Mouse (Mus musculus): ENCODE data around the gene Defb22. TPM values are rescaled to one million over a fixed set of nuclear protein-coding genes. Genes with fewer than 3 reads are reported as not detected.
A peak's percentile ranks its signal among the peaks of the same experiment; 100 is the strongest.

The Defb22 gene
- polyA plus RNA-seq, 1 experiment from 2014 or later, result not detected

- Histone ChIP-seq H3K9ac (no peak overlapping the region), H3K36me3 (no peaks in the 10 kb centered on the region; the same call in 1 of the 2 replicates), H3K9me3 (replicated peaks) (no peaks in the 10 kb centered on the region), H3K4me1 (replicated peaks) (peaks cover 26% of the 10 kb centered on the region), H3K27me3 (replicated peaks) (no peaks in the 10 kb centered on the region), H3K4me3 (no peak overlapping the region), H3K27ac (ENCODE audit: poor library complexity, severe bottlenecking) (no peak overlapping the region), H3K4me2 (no peak overlapping the region)
- no peak for ATAC-seq (ENCODE audit: insufficient number of reproducible peaks, low FRiP score)
- WGBS, result 76% methylated on average over 2 of the region's 2 CpGs
These were observed 50.1 kb downstream of the Defb22 start for GRCm38 (mm10) chr2:152439833-152440232.

GRCm38 (mm10) chr2:152438963-152439362 lies 51.0 kb downstream of the Defb22 start:
- Histone ChIP-seq H3K27ac (ENCODE audit: poor library complexity, severe bottlenecking) (no peak overlapping the region), H3K9me3 (replicated peaks) (no peaks in the 10 kb centered on the region), H3K4me3 (no peak overlapping the region), H3K9ac (no peak overlapping the region), H3K4me2 (no peak overlapping the region), H3K4me1 (replicated peaks) (peaks cover 23% of the 10 kb centered on the region), H3K36me3 (no peaks in the 10 kb centered on the region; the same call in 1 of the 2 replicates), H3K27me3 (replicated peaks) (no peaks in the 10 kb centered on the region)
- 61% methylated on average over 1 of the region's 1 CpGs for WGBS
- ATAC-seq (ENCODE audit: insufficient number of reproducible peaks, low FRiP score), result no peak

- no peaks in the 10 kb centered on the region for H3K27me3 ChIP-seq (replicated peaks)
- H3K9ac ChIP-seq, result peak overlapping the region; percentile 44; the same call in 1 of the 2 replicates
- peak; percentile 53; the same call in 1 of the 2 replicates for ATAC-seq (ENCODE audit: insufficient number of reproducible peaks, low FRiP score)
- peak overlapping the region; percentile 94 for H3K27ac ChIP-seq (ENCODE audit: poor library complexity, severe bottlenecking)
- H3K9me3 ChIP-seq (replicated peaks), result no peaks in the 10 kb centered on the region
- H3K4me2 ChIP-seq, result peak overlapping the region; percentile 70
- no peaks in the 10 kb centered on the region for H3K36me3 ChIP-seq
- peaks cover 23% of the 10 kb centered on the region for H3K4me1 ChIP-seq (replicated peaks)
- WGBS, result 4% methylated on average over 23 of the region's 23 CpGs
- H3K4me3 ChIP-seq, result peak overlapping the region; percentile 37
These were observed 52.7 kb downstream of the Defb22 start for GRCm38 (mm10) chr2:152436983-152437860.

- H3K4me3 ChIP-seq, result no peak overlapping the region
- peak; percentile 71 for ATAC-seq (ENCODE audit: insufficient number of reproducible peaks, low FRiP score)
- peak overlapping the region; percentile 94 for H3K27ac ChIP-seq (ENCODE audit: poor library complexity, severe bottlenecking)
- no peak overlapping the region for H3K9ac ChIP-seq
- H3K9me3 ChIP-seq (replicated peaks), result no peaks in the 10 kb centered on the region
- H3K4me1 ChIP-seq (replicated peaks), result peaks cover 23% of the 10 kb centered on the region
- no peaks in the 10 kb centered on the region for H3K36me3 ChIP-seq
- peak overlapping the region; percentile 37; the same call in 1 of the 2 replicates for H3K4me2 ChIP-seq
- no peaks in the 10 kb centered on the region for H3K27me3 ChIP-seq (replicated peaks)
- 36% methylated on average over 7 of the region's 7 CpGs for WGBS
These were observed 53.5 kb downstream of the Defb22 start for GRCm38 (mm10) chr2:152436405-152436901.

Other genes starting within 250 kb of the Defb22 start
- gene Tbc1d20, start 196.3 kb downstream of the Defb22 start, polyA plus RNA-seq (2016; fragmentation: Nextera tagmentation; extraction: Ambion mirVana), result 33.6 and 37.5 TPM in 2 replicates
- gene Rbck1, start 157.5 kb downstream of the Defb22 start, polyA plus RNA-seq (2016; fragmentation: Nextera tagmentation; extraction: Ambion mirVana), result 65.3 and 68.9 TPM in 2 replicates
- 8.5 and 10.1 TPM in 2 replicates for gene Trib3, start 146.1 kb downstream of the Defb22 start, polyA plus RNA-seq (2016; fragmentation: Nextera tagmentation; extraction: Ambion mirVana)
- gene Nrsn2, start 113.5 kb downstream of the Defb22 start, polyA plus RNA-seq (2016; fragmentation: Nextera tagmentation; extraction: Ambion mirVana), result 3.4 and 3.8 TPM in 2 replicates
- 11.5 TPM in 2 replicates for gene Sox12, start 92.1 kb downstream of the Defb22 start, polyA plus RNA-seq (2016; fragmentation: Nextera tagmentation; extraction: Ambion mirVana)
- 61.4 and 64.9 TPM in 2 replicates for gene Zcchc3, start 75.1 kb downstream of the Defb22 start, polyA plus RNA-seq (2016; fragmentation: Nextera tagmentation; extraction: Ambion mirVana)
- gene 6820408C15Rik, start 74.6 kb downstream of the Defb22 start, polyA plus RNA-seq (2016; fragmentation: Nextera tagmentation; extraction: Ambion mirVana), result 1.7 and 2.1 TPM in 2 replicates
- not detected in 2 replicates for gene Defb23, start 25.5 kb downstream of the Defb22 start, polyA plus RNA-seq (2016; fragmentation: Nextera tagmentation; extraction: Ambion mirVana)
- gene Defb20, start 13.1 kb downstream of the Defb22 start, polyA plus RNA-seq (2016; fragmentation: Nextera tagmentation; extraction: Ambion mirVana), result not detected in 2 replicates
- gene Defb26, start 21.6 kb upstream of the Defb22 start, polyA plus RNA-seq (2016; fragmentation: Nextera tagmentation; extraction: Ambion mirVana), result not detected in 2 replicates
- not detected in 2 replicates for gene Defb28, start 28.1 kb upstream of the Defb22 start, polyA plus RNA-seq (2016; fragmentation: Nextera tagmentation; extraction: Ambion mirVana)
- gene Defb29, start 50.0 kb upstream of the Defb22 start, polyA plus RNA-seq (2016; fragmentation: Nextera tagmentation; extraction: Ambion mirVana), result not detected in 2 replicates
- gene Gm17416, start 79.2 kb upstream of the Defb22 start, polyA plus RNA-seq (2016; fragmentation: Nextera tagmentation; extraction: Ambion mirVana), result not detected in 2 replicates
- not detected in 2 replicates for gene Defb21, start 82.6 kb upstream of the Defb22 start, polyA plus RNA-seq (2016; fragmentation: Nextera tagmentation; extraction: Ambion mirVana)
- gene Defb19, start 90.2 kb upstream of the Defb22 start, polyA plus RNA-seq (2016; fragmentation: Nextera tagmentation; extraction: Ambion mirVana), result 0.88 and 0.98 TPM in 2 replicates
- not detected in 2 replicates for gene Defb45, start 109.3 kb upstream of the Defb22 start, polyA plus RNA-seq (2016; fragmentation: Nextera tagmentation; extraction: Ambion mirVana)
- not detected in 2 replicates for gene Defb36, start 114.2 kb upstream of the Defb22 start, polyA plus RNA-seq (2016; fragmentation: Nextera tagmentation; extraction: Ambion mirVana)
- not detected in 2 replicates for gene Defb25, start 132.9 kb upstream of the Defb22 start, polyA plus RNA-seq (2016; fragmentation: Nextera tagmentation; extraction: Ambion mirVana)
- gene Rem1, start 136.8 kb upstream of the Defb22 start, polyA plus RNA-seq (2016; fragmentation: Nextera tagmentation; extraction: Ambion mirVana), result 9.5 and 10.1 TPM in 2 replicates
- gene H13, start 179.3 kb upstream of the Defb22 start, polyA plus RNA-seq (2016; fragmentation: Nextera tagmentation; extraction: Ambion mirVana), result 87.5 and 91.9 TPM in 2 replicates
- 23.1 and 25.2 TPM in 2 replicates for gene Mcts2, start 196.9 kb upstream of the Defb22 start, polyA plus RNA-seq (2016; fragmentation: Nextera tagmentation; extraction: Ambion mirVana)
- 87.7 and 90.9 TPM in 2 replicates for gene Id1, start 246.1 kb upstream of the Defb22 start, polyA plus RNA-seq (2016; fragmentation: Nextera tagmentation; extraction: Ambion mirVana)

All from heart, embryonic 12.5 days (tissue).